Comparison of ENCODE assay signal across 1 mouse cellular context in genomic region chr12:91400232-91401048, GRCm38 (mm10).
TF ChIP-seq lines count a peak whose summit lies in the region.

No protein-coding gene starts in this region.

TF ChIP-seq in CH12.LX, 34 proteins besides CTCF, POLR2A, EP300 and RAD21 (continued from another document):
- TF ChIP-seq MAZ (IDR thresholded peaks at IDR 0.05; ENCODE audit: low read depth, low read length) (no peak; the same call in 1 of the 2 replicates), GABPA (IDR thresholded peaks at IDR 0.05; ENCODE audit: insufficient replicate concordance, low read depth, low read length) (no peak), CHD1 (IDR thresholded peaks at IDR 0.05; ENCODE audit: low read depth, low read length) (no peak), ETS1 (conservative IDR thresholded peaks at IDR 0.05; ENCODE audit: low read depth, low read length) (no peak), KAT2A (IDR thresholded peaks at IDR 0.05; ENCODE audit: insufficient replicate concordance, low read length) (no peak)
